Mouse (Mus musculus): ENCODE data around the gene Snai1.

Gene Snai1

GRCm38 (mm10) chr2:167519606-167520252, 18.3 kb upstream of the Snai1 start:
- DNase-seq (ENCODE audit: low read depth): no peak

DNA sequence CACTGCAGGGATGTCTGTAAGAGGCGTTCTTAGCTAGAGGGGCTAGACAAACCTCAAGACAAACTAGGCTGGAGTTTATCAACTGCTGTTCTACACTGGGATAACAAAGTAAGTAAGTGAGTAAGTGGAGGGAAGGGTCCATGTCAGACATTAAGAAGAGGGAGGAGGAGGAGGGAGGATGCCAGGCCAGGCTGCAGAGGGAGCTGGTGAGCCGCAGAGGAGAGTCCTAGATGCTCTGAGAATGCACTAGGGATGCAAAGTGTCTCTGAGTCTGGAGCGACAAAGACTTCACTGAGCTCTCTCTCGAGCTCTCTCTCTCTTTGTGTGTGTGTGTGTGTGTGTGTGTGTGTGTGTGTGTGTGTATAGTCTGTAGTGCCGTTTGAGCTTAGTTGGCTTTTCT, 9.7 kb upstream of the Snai1 start:
- DNase-seq (ENCODE audit: low read depth): no peak

- DNase-seq (ENCODE audit: low read depth): no peak
Measured at GRCm38 (mm10) chr2:167529935-167530513, 8.0 kb upstream of the Snai1 start.

DNA sequence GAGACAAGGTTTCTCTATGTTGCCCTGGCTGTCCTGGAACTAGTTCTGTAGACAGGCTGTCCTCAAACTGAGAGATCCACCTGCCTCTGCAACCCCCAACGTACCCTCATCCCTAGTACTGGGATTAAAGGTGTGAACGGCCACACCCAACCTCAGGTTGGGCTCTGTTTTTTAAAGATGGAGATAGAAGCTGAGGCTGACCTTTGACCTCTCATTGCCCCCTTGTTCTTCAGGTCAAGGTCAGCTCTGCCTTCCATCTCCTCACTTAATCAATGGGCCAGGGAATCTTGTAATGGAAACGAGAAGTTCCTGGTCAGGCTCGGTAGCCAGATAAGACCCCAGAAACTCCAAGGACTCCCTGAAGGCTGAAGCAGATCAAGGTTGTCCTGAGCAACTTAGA, 7.5 kb upstream of the Snai1 start:
- DNase-seq (ENCODE audit: low read depth): no peak

DNA sequence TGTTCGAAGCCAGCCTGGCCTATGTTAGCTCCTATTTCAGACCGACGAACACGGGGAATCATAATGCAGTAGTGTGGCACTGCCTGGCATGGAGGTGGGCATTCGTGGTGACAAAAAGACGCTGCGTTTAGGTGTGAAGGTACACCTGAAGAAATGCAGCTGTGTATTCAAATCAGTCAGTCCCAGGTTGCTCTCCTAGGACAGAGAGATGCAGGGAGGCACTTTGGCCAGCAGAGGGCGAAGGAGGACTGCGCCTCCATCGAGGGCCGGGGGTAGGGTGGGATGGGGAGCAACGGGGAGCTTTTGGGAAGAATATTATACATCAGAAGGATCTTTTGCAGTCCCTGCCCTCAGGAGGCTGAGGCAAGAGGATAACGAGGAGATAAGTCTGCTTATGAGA, 5.9 kb upstream of the Snai1 start:
- no peak for DNase-seq (ENCODE audit: low read depth)

DNA sequence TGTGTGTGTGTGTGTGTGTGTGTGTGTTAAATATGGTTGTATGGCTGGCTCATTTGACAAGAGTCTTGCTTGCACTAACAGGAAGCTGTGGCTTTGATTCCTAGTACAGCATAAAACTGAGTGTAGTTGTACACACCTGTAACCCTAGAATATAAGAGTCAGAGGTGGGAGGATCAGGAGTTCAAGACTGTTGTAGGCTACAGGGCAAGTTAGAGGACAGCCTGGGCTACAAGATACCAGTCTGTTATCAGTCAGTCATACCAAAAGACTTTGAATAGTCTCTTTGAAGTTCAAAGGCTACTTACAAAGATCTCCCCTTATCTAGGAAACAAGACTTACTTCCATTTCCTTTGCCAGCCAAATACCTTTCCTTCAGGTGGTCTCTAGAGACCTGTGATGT, 4.1 kb upstream of the Snai1 start:
- DNase-seq (ENCODE audit: low read depth): no peak

- DNase-seq (ENCODE audit: low read depth): no peak
Measured at GRCm38 (mm10) chr2:167536320-167536945, 1.6 kb upstream of the Snai1 start.

DNA sequence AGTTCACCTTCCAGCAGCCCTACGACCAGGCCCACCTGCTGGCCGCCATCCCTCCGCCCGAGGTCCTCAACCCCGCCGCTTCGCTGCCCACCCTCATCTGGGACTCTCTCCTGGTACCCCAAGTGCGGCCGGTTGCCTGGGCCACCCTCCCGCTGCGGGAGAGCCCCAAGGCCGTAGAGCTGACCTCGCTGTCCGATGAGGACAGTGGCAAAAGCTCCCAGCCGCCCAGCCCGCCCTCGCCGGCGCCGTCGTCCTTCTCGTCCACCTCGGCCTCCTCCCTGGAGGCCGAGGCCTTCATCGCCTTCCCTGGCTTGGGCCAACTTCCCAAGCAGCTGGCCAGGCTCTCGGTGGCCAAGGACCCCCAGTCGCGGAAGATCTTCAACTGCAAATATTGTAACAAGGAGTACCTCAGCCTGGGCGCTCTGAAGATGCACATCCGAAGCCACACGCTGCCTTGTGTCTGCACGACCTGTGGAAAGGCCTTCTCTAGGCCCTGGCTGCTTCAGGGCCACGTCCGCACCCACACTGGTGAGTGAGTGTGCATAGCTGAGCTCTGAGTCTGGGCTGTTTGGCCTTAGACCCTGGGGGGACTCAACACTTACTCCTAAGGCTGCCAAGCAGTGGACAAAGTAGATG, 794 bp downstream of the Snai1 start:
- no peak for DNase-seq (ENCODE audit: low read depth)

DNA sequence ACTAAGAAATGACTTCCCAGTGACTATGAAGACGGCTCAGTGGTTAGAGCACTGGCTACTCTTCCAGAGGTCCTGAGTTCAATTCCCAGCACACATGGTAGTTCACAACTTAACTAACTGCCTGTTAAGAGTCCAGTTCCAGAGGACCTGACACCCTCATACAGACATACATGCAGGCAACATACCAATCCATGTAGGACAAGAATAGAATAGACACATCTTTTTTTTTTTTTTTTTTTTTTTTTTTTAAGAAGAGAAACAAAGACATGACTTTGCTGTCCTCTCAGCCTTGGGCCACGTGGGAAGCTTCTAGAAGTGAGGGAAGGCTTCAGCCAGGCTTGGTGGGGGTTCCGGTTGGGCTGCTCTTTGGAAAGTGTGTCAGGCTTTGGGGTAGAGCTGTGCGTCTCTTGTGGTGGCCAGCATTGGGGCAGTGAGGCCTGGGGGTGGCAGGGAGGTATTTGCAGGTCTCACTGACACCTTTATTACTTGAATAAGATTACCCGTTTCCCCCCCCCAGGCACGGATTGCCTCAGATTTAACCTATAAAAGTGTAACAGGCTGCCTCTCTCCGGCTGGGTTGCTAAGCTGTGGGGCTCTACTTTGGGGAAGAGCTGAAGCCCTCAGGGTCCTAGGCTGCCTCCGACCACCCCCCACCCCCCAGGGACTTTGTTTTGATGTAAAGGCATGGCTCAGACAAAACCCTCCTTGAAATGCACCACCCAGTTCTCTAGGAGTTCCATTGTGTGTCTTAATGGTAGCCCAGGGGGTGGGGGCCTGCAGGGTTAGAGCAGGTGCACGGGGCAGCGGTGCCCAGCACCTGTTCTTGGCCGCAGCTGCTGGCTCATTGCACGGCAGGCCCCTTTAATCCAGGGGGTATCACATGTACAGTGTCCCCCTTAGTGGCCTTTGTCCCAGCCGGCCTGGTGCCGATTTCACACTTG, 1.8 kb downstream of the Snai1 start:
- no peak for DNase-seq (ENCODE audit: low read depth)

- DNase-seq (ENCODE audit: low read depth): no peak
Measured at GRCm38 (mm10) chr2:167540477-167541110, 2.6 kb downstream of the Snai1 start.

- no peak for DNase-seq (ENCODE audit: low read depth)
Measured at GRCm38 (mm10) chr2:167541324-167541723, 3.3 kb downstream of the Snai1 start.

GRCm38 (mm10) chr2:167541761-167542160, 3.8 kb downstream of the Snai1 start:
- DNase-seq (ENCODE audit: low read depth): no peak

- DNase-seq (ENCODE audit: low read depth): no peak
Measured at GRCm38 (mm10) chr2:167542361-167542760, 4.4 kb downstream of the Snai1 start.

DNA sequence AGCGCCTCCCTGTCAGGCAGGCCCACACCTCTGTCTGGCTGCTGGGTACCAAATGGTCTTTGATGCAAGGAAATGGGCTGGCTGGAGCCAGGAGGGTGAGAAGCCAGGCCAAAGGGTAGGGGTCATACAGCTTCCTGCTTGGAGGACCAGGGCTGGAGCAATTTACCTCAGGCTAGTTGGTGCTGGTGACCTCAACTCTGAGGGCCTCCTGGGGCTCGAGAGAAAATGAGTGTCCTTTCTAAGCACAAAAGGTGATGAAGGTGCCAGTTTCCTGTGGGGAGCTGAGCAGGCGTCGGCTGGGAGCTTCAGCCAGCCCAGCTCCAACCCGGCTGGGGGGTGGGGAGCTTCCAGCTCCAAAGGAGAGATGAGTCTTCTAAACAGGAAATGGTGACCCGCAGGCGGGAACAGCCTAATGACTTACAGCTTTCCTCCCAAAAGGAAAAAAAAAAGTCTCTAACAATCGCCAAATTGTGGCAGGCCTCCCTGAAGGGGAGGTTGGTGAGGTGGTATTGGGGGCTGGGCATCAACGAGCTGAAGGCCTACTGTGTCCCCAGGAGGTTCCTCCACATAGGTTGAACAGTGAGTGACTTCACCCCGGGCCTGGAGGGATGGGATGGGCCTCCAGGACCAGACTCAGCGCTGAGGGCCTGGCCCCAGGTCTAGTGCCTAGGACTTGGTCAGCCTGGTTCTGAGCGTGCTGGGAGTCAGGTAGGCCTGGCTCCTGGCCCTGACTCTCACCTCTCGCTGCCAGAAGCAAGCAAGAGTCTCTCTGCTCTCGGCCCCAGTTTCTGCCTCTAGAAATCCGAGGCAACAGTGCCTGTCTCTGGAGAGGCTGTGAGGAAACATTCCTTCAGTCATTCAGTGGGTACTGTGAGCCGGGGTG, 5.4 kb downstream of the Snai1 start:
- DNase-seq (ENCODE audit: low read depth): no peak

DNA sequence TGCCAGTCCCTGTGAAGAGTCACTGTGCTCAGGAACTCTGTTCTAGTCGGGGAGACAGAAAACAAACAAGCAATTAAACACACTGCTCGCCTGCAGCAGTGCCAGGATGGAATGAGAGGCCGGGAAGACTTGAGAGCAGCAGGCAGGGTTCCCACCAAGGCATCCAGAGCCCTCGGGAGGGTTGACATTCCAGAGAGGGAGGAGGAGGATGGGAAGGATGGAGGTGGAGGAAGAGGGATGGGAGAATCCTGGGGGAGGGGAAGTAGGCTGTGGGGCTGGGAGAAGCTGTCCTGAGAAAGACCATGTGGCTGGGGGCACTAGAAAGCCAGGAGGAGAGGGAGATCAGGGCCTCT, 6.0 kb downstream of the Snai1 start:
- DNase-seq (ENCODE audit: low read depth): no peak

DNA sequence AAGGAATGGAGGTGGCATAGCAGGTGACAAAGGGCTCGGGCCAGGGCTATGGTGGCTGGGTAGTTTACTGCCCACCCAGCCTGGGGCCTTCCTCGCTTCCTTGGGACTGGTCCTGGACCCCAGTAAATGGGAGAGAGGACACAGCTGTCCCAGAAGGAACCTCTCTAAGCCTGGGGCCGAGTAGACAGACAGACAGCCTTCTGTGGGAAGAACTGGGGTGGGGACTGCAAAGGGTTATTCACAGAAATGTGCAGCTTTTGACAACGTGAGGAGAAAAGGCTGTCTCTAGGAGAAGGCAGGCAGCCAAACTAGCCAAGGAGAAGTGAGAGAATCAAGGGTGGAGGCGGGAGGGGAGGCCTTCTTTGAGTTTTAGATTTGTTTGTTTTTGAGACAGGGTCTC, 6.5 kb downstream of the Snai1 start:
- no peak for DNase-seq (ENCODE audit: low read depth)

DNA sequence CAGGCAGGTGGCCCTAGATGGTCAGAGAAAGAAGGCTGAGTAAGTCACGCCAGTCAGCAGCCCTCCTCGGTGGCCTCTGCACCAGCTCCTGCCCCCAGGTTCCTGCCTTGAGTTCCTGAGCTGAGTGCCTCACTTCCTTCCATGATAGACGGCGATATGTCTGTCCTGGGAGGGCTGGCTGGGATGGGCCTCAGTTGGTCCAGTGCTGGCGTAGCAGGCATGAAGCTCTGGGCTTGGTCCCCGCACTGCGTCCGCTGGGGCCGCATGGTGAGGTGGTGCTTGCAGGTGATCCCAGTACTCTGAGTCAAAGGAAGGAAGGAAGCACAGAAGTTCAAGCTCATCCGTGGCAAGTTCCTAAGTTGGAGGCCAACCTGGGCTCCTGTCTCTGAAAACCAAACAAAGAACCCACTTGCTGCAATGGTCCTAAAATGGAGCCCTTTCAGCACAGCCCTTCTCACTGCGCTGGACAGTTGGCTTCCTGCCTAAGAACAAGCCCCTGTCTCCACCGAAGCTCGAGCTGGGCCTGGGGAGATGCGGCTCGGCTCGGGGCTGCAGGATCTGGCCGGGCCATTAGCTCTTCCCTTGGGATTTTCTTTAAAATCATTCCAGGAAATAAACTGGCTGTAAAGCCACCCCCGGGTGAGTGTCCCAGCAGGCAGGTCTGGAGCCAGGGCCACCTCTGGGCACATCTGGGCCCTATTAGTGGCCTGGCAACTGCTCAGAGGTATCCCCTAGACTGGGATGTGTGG, 8.6 kb downstream of the Snai1 start:
- DNase-seq (ENCODE audit: low read depth): no peak

DNA sequence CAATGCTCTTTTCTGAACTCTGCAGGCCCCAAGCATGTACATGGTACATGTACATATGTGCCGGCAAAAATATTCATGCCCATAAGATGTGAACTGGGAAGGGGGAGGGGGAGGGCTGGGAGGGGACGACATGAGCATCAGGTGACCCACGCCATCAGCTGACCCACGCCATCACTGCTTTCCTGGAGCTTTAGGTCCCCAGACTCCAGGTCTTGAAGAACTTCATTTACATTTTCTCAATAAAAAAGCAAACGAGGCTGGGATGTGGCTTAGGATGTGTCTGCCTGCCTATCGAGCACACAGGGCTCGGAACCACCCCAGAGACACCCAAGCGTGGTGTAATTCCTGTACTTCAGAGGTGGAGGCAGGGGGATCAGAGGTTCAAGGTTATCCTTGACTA, 9.4 kb downstream of the Snai1 start:
- no peak for DNase-seq (ENCODE audit: low read depth)

DNA sequence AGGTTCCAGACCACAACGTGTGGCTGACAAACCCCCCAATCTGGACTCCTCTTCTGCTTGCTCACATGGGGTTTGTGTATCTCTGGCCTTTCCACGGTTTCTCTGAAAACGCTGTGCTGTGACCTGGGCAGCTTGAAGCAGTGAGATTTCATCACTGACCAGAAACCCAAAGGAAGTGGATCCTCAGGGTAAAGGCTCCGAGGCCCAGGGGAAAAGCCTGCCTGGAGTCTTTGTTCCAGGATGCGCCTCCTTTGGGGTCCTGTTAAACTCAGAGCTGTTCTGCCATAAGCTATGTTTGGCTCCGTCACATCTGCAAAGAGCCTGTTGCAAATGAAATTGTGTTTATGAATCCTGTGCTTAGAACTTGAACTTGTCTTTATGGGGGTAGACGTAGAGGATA, 11.0 kb downstream of the Snai1 start:
- no peak for DNase-seq (ENCODE audit: low read depth)

DNA sequence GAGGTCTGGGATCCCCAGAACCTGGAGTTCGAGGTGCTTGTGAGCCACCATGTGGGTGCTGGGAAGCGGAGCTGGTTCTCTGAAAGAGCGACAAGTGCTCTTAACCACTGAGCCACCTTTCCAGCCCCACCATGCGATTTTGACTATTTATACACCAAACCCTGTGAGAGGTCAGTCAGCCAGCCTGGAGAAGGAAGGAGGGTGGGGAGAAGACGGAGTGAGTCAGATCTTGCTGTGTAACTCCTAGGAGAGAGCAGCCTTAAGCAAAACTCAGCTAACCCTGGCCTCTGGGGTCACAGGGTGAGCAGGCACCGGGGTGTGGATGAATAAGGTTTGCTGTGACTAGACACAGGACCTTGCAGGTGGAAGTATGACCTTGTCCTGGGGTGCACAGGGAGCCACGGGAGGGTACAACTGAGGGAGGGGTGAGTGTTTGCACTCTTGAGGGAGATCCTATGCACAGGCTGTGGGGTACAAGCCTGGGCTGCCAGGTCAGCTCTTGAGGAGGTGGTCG, 12.4 kb downstream of the Snai1 start:
- DNase-seq (ENCODE audit: low read depth): no peak
